Mouse (Mus musculus) heart, adult 8-10 months (tissue): Measurements from ENCODE around the gene Prkg1. TPM values are rescaled to one million over a fixed set of nuclear protein-coding genes. Genes with fewer than 3 reads are reported as not detected.
"Not testable (repeated sequence)": the region's sequence is repeated elsewhere in the genome, so short reads cannot be mapped to it uniquely, and the experiment has no call there.

Experiments used
- DNase-seq: peaks from one replicate; pipeline ENCODE4 v3.0.0; 2022; ENCODE audit warnings: low spot score
- total RNA-seq, 4 experiments: library from RNA; stranded (reverse); gene quantifications; 2 replicates each; pipeline ENCODE4 v1.2.4; 2022

Prkg1 gene
- total RNA-seq, 4 experiments from 2014 or later = 10.6 to 16.1 (median 12.2) TPM

- no peak for DNase-seq
Measured at GRCm38 (mm10) chr19:31329893-31330292, 434.9 kb downstream of the Prkg1 start.

DNA sequence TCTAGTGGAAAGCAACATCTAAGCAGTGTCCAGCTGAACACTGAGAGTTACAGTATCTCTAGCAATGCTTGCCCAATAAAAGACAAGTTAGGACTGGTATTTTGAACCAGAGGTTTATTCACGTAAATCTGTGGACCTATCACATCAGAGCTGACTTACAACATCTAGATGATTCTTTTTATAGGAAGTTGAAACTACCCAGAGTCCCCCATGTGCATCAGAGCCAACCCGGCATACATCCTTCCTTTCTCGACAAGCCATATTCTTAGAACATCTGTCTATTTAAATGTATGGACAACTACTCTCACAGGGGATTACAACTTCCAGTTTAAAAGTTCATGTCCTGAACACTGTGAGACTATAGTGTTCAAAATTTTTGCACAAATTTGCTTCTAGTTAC, 460.1 kb downstream of the Prkg1 start:
- DNase-seq = no peak

- no peak for DNase-seq
Measured at GRCm38 (mm10) chr19:31291231-31291630, 473.6 kb downstream of the Prkg1 start.

- DNase-seq = no peak
Measured at GRCm38 (mm10) chr19:31284581-31284980, 480.3 kb downstream of the Prkg1 start.

- DNase-seq = no peak
Measured at GRCm38 (mm10) chr19:31284126-31284525, 480.7 kb downstream of the Prkg1 start.

DNA sequence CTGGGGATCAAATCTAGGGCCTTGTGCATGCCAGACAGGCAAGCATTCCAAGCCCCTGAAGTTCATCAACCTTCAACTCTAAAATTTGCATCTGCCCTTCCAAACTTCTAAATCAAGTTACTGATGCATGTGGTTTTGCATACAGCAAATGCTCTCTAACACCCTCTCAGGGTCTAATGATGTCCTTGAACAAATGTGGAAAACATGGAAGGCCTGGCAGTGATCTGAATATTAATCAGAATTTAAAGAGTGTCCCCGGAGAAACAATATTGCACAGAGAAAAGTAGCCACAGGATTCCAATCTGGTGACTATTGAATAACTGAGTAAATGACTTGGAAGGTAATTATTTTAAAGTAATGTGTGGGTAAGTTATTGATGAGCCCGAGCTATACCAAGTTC, 481.2 kb downstream of the Prkg1 start:
- no peak for DNase-seq

GRCm38 (mm10) chr19:31279797-31280486, 484.9 kb downstream of the Prkg1 start:
- DNase-seq = peak; percentile 21

- DNase-seq = no peak
Measured at GRCm38 (mm10) chr19:31262438-31262837, 502.4 kb downstream of the Prkg1 start.

GRCm38 (mm10) chr19:31260494-31260893, 504.3 kb downstream of the Prkg1 start:
- no peak for DNase-seq

DNA sequence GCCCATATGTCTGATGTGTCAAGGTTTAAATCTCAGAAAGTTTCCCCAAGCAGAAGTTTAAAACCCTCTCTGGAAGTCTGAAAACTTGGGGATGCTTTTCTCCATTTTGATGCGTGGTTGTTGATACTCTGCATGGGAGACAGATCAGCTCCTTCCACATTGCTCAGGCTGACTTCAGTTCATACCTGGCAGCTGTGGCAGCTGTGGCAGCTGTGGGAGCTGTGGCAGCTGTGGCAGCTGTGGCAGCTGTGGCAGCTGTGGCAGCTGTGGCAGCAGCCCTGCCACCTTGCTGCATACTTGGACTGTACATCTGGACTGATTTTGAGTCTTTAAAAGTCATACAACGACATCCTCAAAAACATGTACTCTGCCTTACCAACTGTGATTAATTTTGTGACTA, 509.1 kb downstream of the Prkg1 start:
- no peak for DNase-seq

GRCm38 (mm10) chr19:31232410-31232809, 532.4 kb downstream of the Prkg1 start:
- no peak for DNase-seq

GRCm38 (mm10) chr19:31228385-31228784, 536.4 kb downstream of the Prkg1 start:
- DNase-seq = no peak

GRCm38 (mm10) chr19:31223457-31223856, 541.4 kb downstream of the Prkg1 start:
- DNase-seq = no peak

GRCm38 (mm10) chr19:31219261-31219660, 545.6 kb downstream of the Prkg1 start:
- not testable (repeated sequence) for DNase-seq

DNA sequence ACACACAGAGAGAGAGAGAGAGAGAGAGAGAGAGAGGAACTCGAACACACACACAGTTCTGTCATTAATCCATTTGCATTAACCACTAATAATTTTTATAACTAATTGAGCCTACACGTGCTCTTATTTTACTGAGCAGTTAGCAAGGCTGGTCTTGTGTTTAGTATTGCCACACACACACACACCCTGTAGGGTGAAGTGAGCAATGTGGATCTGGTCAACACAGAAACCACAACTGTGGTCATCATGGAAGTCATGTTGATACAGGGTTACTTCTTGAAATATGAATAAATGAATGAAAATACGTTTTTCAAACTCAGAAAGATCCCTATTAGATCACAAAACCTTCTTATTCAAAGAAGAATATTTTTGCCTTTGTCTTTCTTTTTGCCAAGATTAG, 554.0 kb downstream of the Prkg1 start:
- no peak for DNase-seq

DNA sequence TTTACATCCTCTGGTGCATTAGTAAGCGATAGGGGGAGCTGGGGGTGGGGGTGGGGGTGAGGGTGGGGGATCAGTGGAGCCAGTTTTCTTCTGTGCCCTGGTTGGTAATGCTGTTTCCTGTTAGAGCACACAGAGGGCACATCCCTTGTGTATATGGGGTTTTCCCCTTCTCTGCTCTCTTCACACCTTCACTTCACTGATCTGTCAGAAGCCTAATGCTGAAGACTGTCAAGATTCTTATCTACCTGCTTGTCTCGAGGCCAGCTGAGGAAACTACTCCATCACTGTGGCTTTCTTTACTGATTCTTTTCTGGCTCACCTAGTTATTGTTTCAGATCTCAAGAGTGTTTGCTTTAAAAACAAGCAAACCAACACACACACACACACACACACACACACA, 554.4 kb downstream of the Prkg1 start:
- DNase-seq = no peak

- DNase-seq = no peak
Measured at GRCm38 (mm10) chr19:31199583-31199982, 565.2 kb downstream of the Prkg1 start.

DNA sequence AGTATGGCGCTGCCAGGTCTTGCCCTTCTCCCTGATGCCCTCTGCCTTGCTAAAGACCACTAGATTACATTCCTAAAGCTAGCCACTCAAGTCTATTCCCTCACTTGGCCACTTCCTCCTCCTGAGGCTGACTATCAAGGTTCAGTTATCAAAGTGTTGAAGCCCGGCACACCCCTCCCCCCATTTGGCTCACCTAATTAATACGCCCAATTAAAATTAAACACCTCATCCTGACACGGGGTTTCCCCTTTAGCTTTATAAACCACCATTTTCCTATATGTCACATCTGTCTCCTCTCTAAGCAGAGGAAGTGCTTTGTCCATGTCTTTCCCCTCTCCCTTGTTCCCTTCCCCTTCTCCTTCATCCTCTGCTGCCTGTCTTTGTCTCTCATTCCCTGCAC, 566.4 kb downstream of the Prkg1 start:
- no peak for DNase-seq

DNA sequence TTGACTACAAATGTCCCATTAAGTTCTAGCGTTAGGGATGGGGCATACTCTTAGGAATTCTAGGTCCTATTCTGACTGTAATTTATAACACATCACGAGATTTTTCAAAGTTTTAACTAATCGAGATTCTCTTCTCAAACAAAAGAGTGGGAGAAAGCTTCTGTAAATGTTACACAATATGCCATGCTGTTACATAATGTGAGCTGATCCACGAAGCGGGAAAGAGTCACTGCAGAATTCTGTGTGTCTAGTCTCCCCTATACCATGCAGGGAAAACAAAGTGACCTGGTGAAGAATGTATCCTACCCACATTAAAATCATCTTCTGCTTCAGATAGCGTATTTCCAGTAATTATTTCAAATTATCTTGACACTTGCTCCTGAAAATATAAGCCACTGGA, 567.8 kb downstream of the Prkg1 start:
- no peak for DNase-seq

DNA sequence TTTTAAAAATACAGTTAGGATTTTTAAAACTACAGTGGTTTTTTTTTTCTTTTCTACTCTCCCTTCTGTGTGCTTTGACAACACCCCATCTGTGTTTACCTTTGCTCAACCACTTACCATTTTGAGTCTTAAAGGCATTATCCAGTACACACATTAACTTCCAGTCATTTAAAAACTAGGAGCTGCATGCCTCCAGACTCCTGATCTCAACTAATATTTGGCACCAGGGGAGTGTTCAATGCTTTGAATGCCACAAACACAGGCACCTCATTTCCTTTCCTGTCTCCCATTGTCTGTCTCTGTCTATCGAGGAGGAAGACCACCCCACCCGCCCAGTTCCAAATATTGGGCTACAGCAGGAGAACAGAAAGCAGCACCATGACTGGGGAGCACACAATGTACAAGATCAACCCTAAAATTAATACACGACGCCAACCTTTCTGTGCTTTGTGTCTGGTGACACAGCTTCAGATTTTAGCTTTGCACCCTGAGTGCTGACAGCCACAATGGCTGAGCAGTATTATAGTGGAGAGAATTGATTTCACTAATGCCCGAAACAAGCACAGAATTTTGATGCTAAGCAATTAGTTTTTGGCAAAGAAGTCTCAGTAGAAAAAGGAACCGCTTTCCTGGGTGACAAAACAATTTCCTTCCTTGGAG, 576.1 kb downstream of the Prkg1 start:
- no peak for DNase-seq

- DNase-seq = no peak
Measured at GRCm38 (mm10) chr19:31180757-31181156, 584.1 kb downstream of the Prkg1 start.

- DNase-seq = no peak
Measured at GRCm38 (mm10) chr19:31177279-31177922, 587.4 kb downstream of the Prkg1 start.

GRCm38 (mm10) chr19:31170985-31171384, 593.8 kb downstream of the Prkg1 start:
- no peak for DNase-seq
